Mouse (Mus musculus): ENCODE results near the gene Gm9774. TPM values are rescaled to one million over a fixed set of nuclear protein-coding genes. Genes with fewer than 3 reads are reported as not detected.

The Gm9774 gene
- polyA plus RNA-seq (2015; fragmentation: Nextera tagmentation; extraction: Ambion mirVana) = 7.8 and 9.7 TPM in 2 replicates

GRCm38 (mm10) chr3:92429323-92429722 lies at the start of gene Gm9774:
Gm9774 (minus strand) TSS chr3:92429423.

GRCm38 (mm10) chr3:92458620-92459019 lies 29.4 kb upstream of the Gm9774 start, which contains the start of gene Sprr3:
Sprr3 (minus strand) TSS chr3:92458720.

GRCm38 (mm10) chr3:92438689-92439088 lies 9.5 kb upstream of the Gm9774 start, which contains the start of gene Sprr1b:
Sprr1b (minus strand) TSS chr3:92438789.

GRCm38 (mm10) chr3:92432282-92432681 lies 3.1 kb upstream of the Gm9774 start, which contains the start of gene Sprr2k:
Sprr2k (plus strand) TSS chr3:92432582.

GRCm38 (mm10) chr3:92417782-92418181 lies 11.4 kb downstream of the Gm9774 start, which contains the start of gene Sprr2j-ps:
Sprr2j-ps (plus strand) TSS chr3:92418082.

GRCm38 (mm10) chr3:92407691-92408090 lies 21.5 kb downstream of the Gm9774 start, which contains the start of gene Sprr2i:
Sprr2i (plus strand) TSS chr3:92407991.

GRCm38 (mm10) chr3:92385385-92385784 lies 43.8 kb downstream of the Gm9774 start, which contains the start of gene Sprr2h:
Sprr2h (plus strand) TSS chr3:92385685.

Other genes starting within 250 kb of the Gm9774 start
- not detected in 2 replicates for gene Sprr2a1, start 213.6 kb downstream of the Gm9774 start, polyA plus RNA-seq (2015; fragmentation: Nextera tagmentation; extraction: Ambion mirVana)
- not detected in 2 replicates for gene Sprr2a2, start 213.5 kb downstream of the Gm9774 start, polyA plus RNA-seq (2015; fragmentation: Nextera tagmentation; extraction: Ambion mirVana)
- not detected in 2 replicates for gene Sprr2a3, start 144.0 kb downstream of the Gm9774 start, polyA plus RNA-seq (2015; fragmentation: Nextera tagmentation; extraction: Ambion mirVana)
- not detected in 2 replicates for gene Sprr2b, start 112.8 kb downstream of the Gm9774 start, polyA plus RNA-seq (2015; fragmentation: Nextera tagmentation; extraction: Ambion mirVana)
- gene Sprr2d, start 90.3 kb downstream of the Gm9774 start, polyA plus RNA-seq (2015; fragmentation: Nextera tagmentation; extraction: Ambion mirVana) = not detected in 2 replicates
- not detected in 2 replicates for gene Sprr2e, start 77.3 kb downstream of the Gm9774 start, polyA plus RNA-seq (2015; fragmentation: Nextera tagmentation; extraction: Ambion mirVana)
- gene Sprr2f, start 64.2 kb downstream of the Gm9774 start, polyA plus RNA-seq (2015; fragmentation: Nextera tagmentation; extraction: Ambion mirVana) = not detected in 2 replicates
- not detected in 2 replicates for gene Sprr2h, start 43.7 kb downstream of the Gm9774 start, polyA plus RNA-seq (2015; fragmentation: Nextera tagmentation; extraction: Ambion mirVana)
- gene Sprr2i, start 21.4 kb downstream of the Gm9774 start, polyA plus RNA-seq (2015; fragmentation: Nextera tagmentation; extraction: Ambion mirVana) = not detected in 2 replicates
- not detected in 2 replicates for gene Sprr2j-ps, start 11.3 kb downstream of the Gm9774 start, polyA plus RNA-seq (2015; fragmentation: Nextera tagmentation; extraction: Ambion mirVana)
- gene Sprr2k, start 3.2 kb upstream of the Gm9774 start, polyA plus RNA-seq (2015; fragmentation: Nextera tagmentation; extraction: Ambion mirVana) = not detected in 2 replicates
- not detected in 2 replicates for gene Sprr1b, start 9.4 kb upstream of the Gm9774 start, polyA plus RNA-seq (2015; fragmentation: Nextera tagmentation; extraction: Ambion mirVana)
- gene Sprr3, start 29.3 kb upstream of the Gm9774 start, polyA plus RNA-seq (2015; fragmentation: Nextera tagmentation; extraction: Ambion mirVana) = not detected in 2 replicates
- 0.85 and 1.2 TPM in 2 replicates for gene Sprr1a, start 56.5 kb upstream of the Gm9774 start, polyA plus RNA-seq (2015; fragmentation: Nextera tagmentation; extraction: Ambion mirVana)
- gene Sprr4, start 71.1 kb upstream of the Gm9774 start, polyA plus RNA-seq (2015; fragmentation: Nextera tagmentation; extraction: Ambion mirVana) = not detected in 2 replicates
- gene 2310046K23Rik, start 105.1 kb upstream of the Gm9774 start, polyA plus RNA-seq (2015; fragmentation: Nextera tagmentation; extraction: Ambion mirVana) = not detected in 2 replicates
- not detected in 2 replicates for gene Ivl, start 144.3 kb upstream of the Gm9774 start, polyA plus RNA-seq (2015; fragmentation: Nextera tagmentation; extraction: Ambion mirVana)
- gene Smcp, start 159.6 kb upstream of the Gm9774 start, polyA plus RNA-seq (2015; fragmentation: Nextera tagmentation; extraction: Ambion mirVana) = not detected in 2 replicates
- gene 2210017I01Rik, start 178.1 kb upstream of the Gm9774 start, polyA plus RNA-seq (2015; fragmentation: Nextera tagmentation; extraction: Ambion mirVana) = not detected in 2 replicates
- gene Lce6a, start 192.2 kb upstream of the Gm9774 start, polyA plus RNA-seq (2015; fragmentation: Nextera tagmentation; extraction: Ambion mirVana) = not detected in 2 replicates
- not detected in 2 replicates for gene Lce1a1, start 218.9 kb upstream of the Gm9774 start, polyA plus RNA-seq (2015; fragmentation: Nextera tagmentation; extraction: Ambion mirVana)
- not detected in 2 replicates for gene Lce1b, start 227.5 kb upstream of the Gm9774 start, polyA plus RNA-seq (2015; fragmentation: Nextera tagmentation; extraction: Ambion mirVana)
- gene Lce1a2, start 240.9 kb upstream of the Gm9774 start, polyA plus RNA-seq (2015; fragmentation: Nextera tagmentation; extraction: Ambion mirVana) = not detected in 2 replicates
- gene Lce1c, start 249.8 kb upstream of the Gm9774 start, polyA plus RNA-seq (2015; fragmentation: Nextera tagmentation; extraction: Ambion mirVana) = not detected in 2 replicates

Measured in neural tube, postnatal 0 days (tissue).